Mouse (Mus musculus) sigmoid colon, adult 10 weeks (tissue): ENCODE data around the gene Tspear. TPM values are rescaled to one million over a fixed set of nuclear protein-coding genes. Genes with fewer than 3 reads are reported as not detected.

Experiments
- polyA plus RNA-seq: library from polyadenylated mRNA; stranded (reverse); fragments of 350-450 nt; fragmentation: Illumina TruSeq; extraction: RNeasy Lipid Tissue Mini Kit (QIAGEN cat#74804); gene quantifications from one replicate; pipeline ENCODE4 v1.2.3, GENCODE M21; 2014; ENCODE audit warnings: low read depth, low replicate concordance

Tspear gene
- polyA plus RNA-seq, 1 experiment from 2014 or later, result not detected

DNA sequence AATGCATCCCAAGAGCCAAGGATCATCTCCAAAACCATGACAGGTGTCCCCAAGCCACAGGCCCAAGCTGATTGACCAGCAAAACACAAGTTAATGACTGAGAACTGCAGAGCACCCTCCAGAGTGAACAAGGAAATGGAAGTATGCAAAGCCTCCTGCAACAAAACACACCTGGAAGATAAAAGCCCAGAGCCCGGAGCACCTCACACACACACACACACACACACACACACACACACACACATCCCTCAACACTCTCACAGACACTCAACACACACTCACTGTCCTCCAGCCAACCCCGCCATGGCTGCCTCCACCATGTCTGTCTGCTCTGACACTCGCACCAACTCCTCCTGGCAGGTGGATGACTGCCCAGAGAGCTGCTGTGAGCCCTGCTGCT, 160.1 kb downstream of the Tspear start, which contains the start of gene Gm36176:
Gm36176 (plus strand) TSS at position 301 of the 400 bp plus-strand sequence.

DNA sequence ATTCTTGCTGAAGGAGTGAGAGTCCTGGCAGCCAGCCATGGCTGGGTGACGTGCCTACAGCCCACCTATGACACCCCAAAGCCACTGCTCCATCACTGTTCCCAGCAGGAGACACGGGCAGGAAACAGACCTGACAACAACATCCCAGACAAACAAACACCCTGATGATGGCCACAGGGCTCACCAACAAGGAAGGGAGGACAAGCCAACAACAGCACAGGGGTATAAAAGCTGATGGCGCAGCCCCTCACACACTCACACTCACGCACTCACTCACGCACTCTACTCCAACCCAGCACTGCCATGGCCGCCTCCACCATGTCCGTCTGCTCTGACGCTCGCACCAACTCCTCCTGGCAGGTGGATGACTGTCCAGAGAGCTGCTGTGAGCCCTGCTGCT, 166.2 kb downstream of the Tspear start, which contains the start of gene Gm10318:
Gm10318 (plus strand) TSS at position 301 of the 400 bp plus-strand sequence.

DNA sequence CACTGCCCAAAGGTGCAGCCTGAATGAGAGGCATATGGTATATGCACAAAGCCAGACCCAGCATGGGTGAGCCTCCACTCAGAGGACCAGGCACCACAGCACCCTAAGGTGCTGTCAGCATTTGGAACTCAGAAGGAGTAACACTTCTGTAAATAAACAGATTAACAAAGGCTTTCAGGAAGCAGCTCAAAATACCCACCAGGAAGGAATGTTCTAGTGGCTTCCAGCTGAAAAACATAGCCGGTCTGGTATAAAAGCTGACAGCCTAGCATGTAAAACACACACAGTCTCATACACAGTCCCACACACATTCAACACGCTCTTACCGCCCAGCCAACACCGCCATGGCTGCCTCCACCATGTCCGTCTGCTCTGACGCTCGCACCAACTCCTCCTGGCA, 175.3 kb downstream of the Tspear start, which contains the start of gene Gm3285:
Gm3285 (plus strand) TSS at position 301 of the 400 bp plus-strand sequence.

DNA sequence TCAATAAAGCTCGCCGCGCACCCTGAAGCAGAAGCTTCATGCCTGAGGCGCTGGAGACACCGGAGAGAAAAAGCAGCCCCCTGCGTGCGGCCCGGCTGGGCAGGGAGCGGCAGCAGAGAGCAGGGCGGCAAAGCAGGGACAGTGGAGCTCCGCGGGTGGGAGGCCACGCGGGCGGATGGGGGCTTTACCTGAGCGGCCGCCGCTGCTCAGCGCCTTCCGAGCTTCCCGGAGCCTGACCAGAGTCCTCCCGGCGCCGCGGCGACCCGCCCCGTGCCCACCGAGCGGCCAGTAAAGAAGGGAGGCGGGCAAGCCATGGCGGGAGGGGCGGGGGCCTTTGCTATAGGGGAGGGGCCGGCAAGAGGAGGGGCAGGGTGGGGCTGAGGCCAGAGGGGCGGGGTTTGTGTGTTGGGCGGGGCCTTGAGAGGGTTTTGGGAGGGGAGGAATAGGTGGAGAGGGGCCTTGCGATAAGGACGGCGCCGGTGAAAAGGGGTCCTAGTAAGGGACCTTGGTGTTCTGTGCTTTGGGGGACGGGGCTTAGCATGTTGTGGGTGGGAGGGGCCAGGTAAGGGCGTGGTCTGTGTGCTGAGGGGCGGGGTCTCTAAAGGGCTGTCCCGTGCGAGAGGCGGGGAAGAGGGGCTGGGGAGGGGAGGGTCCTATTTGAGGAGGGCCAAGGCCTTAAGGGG, 216.0 kb downstream of the Tspear start, which contains the start of gene Lrrc3:
Lrrc3 (minus strand) TSS at position 326 of the 683 bp plus-strand sequence.

Other genes with a start within 250 kb of the Tspear start
- gene Fam207a, start 170.8 kb upstream of the Tspear start, polyA plus RNA-seq, result 0.69 TPM
- 3.1 TPM for gene Itgb2, start 156.3 kb upstream of the Tspear start, polyA plus RNA-seq
- 193 TPM for gene Pttg1ip, start 104.8 kb upstream of the Tspear start, polyA plus RNA-seq
- 76.1 TPM for gene Sumo3, start 80.5 kb upstream of the Tspear start, polyA plus RNA-seq
- 1.6 TPM for gene Gm49325, start 80.4 kb upstream of the Tspear start, polyA plus RNA-seq
- gene Ube2g2, start 64.3 kb upstream of the Tspear start, polyA plus RNA-seq, result 7.3 TPM
- not detected for gene Gm19402, start 4.2 kb downstream of the Tspear start, polyA plus RNA-seq
- gene Gm9508, start 10.7 kb downstream of the Tspear start, polyA plus RNA-seq, result not detected
- not detected for gene Gm10272, start 20.1 kb downstream of the Tspear start, polyA plus RNA-seq
- not detected for gene Gm10024, start 24.9 kb downstream of the Tspear start, polyA plus RNA-seq
- gene Gm10142, start 29.2 kb downstream of the Tspear start, polyA plus RNA-seq, result not detected
- gene Krtap12-1, start 34.0 kb downstream of the Tspear start, polyA plus RNA-seq, result not detected
- not detected for gene Gm10100, start 39.9 kb downstream of the Tspear start, polyA plus RNA-seq
- not detected for gene Gm18596, start 56.1 kb downstream of the Tspear start, polyA plus RNA-seq
- gene Gm9736, start 64.8 kb downstream of the Tspear start, polyA plus RNA-seq, result not detected
- not detected for gene Gm3233, start 73.1 kb downstream of the Tspear start, polyA plus RNA-seq
- not detected for gene Gm3238, start 84.8 kb downstream of the Tspear start, polyA plus RNA-seq
- not detected for gene Gm7138, start 90.4 kb downstream of the Tspear start, polyA plus RNA-seq
- not detected for gene Gm3250, start 96.0 kb downstream of the Tspear start, polyA plus RNA-seq
- gene Gm7137, start 101.6 kb downstream of the Tspear start, polyA plus RNA-seq, result not detected
- gene Gm9639, start 108.5 kb downstream of the Tspear start, polyA plus RNA-seq, result not detected
- gene Gm19668, start 112.6 kb downstream of the Tspear start, polyA plus RNA-seq, result not detected
- gene Gm9507, start 125.3 kb downstream of the Tspear start, polyA plus RNA-seq, result not detected
- not detected for gene Gm2696, start 128.1 kb downstream of the Tspear start, polyA plus RNA-seq
- gene Krtap10-4, start 140.5 kb downstream of the Tspear start, polyA plus RNA-seq, result not detected
- not detected for gene Krtap10-10, start 149.4 kb downstream of the Tspear start, polyA plus RNA-seq
- gene Gm36176, start 160.2 kb downstream of the Tspear start, polyA plus RNA-seq, result not detected
- not detected for gene Gm10318, start 166.3 kb downstream of the Tspear start, polyA plus RNA-seq
- gene Gm3285, start 175.4 kb downstream of the Tspear start, polyA plus RNA-seq, result not detected
- gene Lrrc3, start 216.0 kb downstream of the Tspear start, polyA plus RNA-seq, result 2.1 TPM